Mouse (Mus musculus) brown adipose tissue, adult 24 weeks (tissue): ENCODE results near the gene Chd2. TPM values are rescaled to one million over a fixed set of nuclear protein-coding genes. Genes with fewer than 3 reads are reported as not detected.
A peak's percentile ranks its signal among the peaks of the same experiment; 100 is the strongest.

Experiments
- H3K27ac ChIP-seq: fragments of 200-500 bp; replicated peaks from 2 replicates; pipeline ENCODE4 v1.5.1; 2012; ENCODE audit warnings: low read depth, mild to moderate bottlenecking, low read length
- H3K4me1 ChIP-seq: fragments of 200-500 bp; 2 replicates; pipeline ENCODE4 v1.6.1; 2012; ENCODE audit warnings: low read length, mixed read lengths; ENCODE audit not compliant: control insufficient read depth, insufficient read depth, insufficient read length
- H3K4me3 ChIP-seq: fragments of 200-500 bp; 2 replicates; pipeline ENCODE4 v1.5.1; 2012; ENCODE audit warnings: low read depth, mild to moderate bottlenecking, low read length, moderate library complexity; ENCODE audit not compliant: insufficient read depth
- polyA plus RNA-seq: library from polyadenylated mRNA; stranded (reverse); fragments of >200 nt; gene quantifications from 2 replicates; pipeline ENCODE4 v1.2.4, GENCODE M21; 2012; ENCODE audit not compliant: missing spikeins, insufficient read depth, insufficient read length

Gene Chd2
- polyA plus RNA-seq, 1 experiment, result 22.6 TPM

DNA sequence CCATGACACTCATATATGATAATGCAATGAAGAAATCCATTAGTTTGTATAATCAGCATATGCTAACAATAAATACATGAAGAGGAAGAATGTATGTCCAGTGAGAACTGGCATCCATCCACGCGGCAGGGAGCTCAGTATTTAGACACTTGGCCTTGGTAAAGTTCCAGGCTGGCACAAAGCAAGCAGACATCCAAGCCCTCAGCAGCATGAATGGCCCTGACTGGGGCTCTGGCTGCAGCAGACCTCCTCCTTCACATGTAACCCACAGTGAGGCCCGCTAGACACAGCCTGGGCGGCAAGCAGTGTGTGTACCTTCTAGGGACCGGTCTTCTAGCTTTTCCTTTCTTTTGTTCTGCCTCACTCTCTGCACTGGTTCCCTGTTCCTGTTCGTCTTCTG lies 34.1 kb downstream of the Chd2 start:
- Histone ChIP-seq H3K27ac (no peak overlapping the region), H3K4me1 (peaks cover 3% of the 10 kb centered on the region; the same call in 1 of the 2 replicates)

DNA sequence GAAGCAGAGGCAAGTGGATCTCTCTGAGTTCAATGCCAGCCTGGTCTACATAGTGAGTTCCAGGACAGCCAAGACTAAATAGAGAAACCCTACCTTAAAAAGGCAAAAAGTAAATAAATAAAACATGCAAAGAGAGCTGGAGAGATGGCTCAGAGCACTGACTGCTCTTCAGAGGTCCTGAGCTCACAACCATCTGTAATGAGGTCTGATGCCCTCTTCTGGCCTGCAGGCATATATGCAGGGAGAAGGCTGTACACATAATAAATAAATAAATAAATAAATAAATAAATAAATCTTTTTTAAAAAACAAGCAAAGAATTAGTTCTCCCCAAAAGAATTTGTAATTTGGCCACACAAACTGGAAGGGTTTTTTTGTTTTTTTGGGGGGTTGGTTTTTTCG lies 34.8 kb downstream of the Chd2 start:
- H3K27ac ChIP-seq, result no peak overlapping the region

More for the DNA sequence above, 34.1 kb downstream of the Chd2 start:
- H3K4me3 ChIP-seq, result no peak overlapping the region

DNA sequence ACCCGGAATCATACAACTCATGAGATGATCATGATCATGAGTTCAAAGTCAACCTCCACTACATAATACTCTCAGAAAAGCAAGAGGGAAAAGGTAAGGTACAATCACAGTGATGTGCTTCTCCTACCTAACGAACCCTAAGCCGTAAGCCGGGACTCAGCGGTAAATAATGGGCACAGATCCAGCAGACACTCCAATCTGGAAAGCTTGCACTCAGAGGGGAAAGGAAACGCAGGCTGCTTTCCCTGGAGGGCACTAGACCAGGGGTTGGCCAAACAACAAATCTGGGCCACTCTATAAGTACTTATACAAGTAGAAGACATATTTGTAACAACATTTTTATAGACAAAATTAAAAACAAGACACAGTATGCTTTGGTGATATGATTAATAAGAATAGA lies 36.4 kb downstream of the Chd2 start:
- H3K27ac ChIP-seq, result no peak overlapping the region
- peaks cover 3% of the 10 kb centered on the region; the same call in 1 of the 2 replicates for H3K4me1 ChIP-seq
- no peak overlapping the region for H3K4me3 ChIP-seq

More for the DNA sequence above, 34.8 kb downstream of the Chd2 start:
- no peak overlapping the region for H3K4me3 ChIP-seq
- peaks cover 3% of the 10 kb centered on the region; the same call in 1 of the 2 replicates for H3K4me1 ChIP-seq

DNA sequence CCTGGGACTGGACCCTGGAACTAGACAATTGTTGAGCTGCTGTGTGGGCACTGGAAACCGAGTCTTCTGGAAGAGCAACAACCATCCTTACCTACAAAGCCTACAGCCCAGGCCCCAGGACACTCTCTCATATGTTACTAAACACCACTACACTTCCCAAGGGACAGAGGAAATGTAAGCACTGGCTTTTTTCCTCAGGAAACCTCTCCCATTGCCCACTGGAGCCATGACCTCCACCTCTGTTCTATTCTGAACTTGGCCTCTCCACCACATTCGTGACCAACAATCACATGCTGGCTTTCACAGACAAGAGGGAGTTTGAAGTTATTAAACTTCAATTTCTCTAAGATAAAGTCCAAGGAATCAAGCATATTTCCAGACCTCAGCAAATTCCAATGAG lies 43.4 kb downstream of the Chd2 start:
- Histone ChIP-seq H3K4me1 (peaks cover 8% of the 10 kb centered on the region; the same call in 1 of the 2 replicates), H3K4me3 (no peak overlapping the region), H3K27ac (peak overlapping the region; percentile 29)

DNA sequence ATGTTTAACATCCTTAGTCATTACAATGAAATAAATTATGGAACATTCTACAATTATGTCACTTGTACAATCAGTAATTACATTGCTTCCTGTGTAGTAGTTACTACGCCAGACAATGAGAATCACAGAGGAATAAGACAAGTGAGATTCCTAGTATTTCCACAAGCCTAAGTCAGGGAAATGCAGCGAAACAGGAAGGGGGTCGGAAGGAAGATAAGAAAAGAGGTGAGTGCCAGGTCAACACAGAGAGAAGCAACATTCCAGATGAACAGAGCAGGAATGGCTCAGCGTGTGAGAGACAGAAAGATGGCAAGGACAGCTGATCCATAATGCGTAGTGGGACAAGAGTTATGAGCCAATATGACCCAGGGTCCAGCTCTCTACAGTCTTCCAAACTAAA lies 52.4 kb downstream of the Chd2 start:
- no peaks in the 10 kb centered on the region for H3K4me1 ChIP-seq
- H3K27ac ChIP-seq, result 0 out of 2 replicates have a peak overlapping the region, but pooled peaks have one; percentile 3
- no peak overlapping the region for H3K4me3 ChIP-seq

DNA sequence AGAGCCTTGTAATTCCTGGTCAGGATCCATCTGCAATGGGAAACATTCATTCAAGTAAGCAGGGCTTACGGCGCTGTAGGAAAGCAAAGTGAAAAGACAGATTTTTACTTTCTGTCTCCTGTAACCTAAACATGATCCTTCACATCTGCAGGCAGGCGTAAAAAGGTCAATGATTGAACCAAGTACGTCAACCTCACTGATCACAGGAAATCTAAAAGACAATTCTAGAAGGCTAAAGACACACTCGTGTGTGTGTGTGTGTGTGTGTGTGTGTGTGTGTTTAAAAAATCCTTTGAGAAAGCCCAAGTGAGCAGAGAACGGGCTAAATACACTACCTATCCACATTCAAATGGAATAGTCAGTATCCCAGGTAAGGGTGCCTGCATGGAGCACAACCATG lies 60.5 kb downstream of the Chd2 start:
- Histone ChIP-seq H3K27ac (no peak overlapping the region), H3K4me1 (no peaks in the 10 kb centered on the region)

DNA sequence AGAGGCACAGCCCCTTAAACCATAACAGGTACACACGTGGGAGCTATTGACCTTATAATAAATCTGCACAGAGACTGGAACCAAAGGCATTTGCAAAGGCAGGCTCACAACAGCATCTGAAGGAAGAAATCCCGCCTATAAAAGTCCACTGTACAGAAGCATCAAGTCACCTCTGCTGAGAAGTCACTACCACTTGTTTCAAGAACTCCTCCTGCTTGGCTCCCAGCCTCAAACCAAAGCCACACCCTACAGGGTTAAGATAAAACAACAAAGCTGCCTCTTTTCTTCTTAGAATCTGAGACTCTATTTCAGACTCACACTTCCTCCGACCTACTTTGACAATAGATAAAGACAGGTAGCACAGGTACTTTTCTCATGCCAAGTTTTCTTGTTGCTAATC lies 62.1 kb downstream of the Chd2 start:
- Histone ChIP-seq H3K27ac (no peak overlapping the region), H3K4me1 (no peaks in the 10 kb centered on the region), H3K4me3 (no peak overlapping the region)

More for the DNA sequence above, 60.5 kb downstream of the Chd2 start:
- no peak overlapping the region for H3K4me3 ChIP-seq

DNA sequence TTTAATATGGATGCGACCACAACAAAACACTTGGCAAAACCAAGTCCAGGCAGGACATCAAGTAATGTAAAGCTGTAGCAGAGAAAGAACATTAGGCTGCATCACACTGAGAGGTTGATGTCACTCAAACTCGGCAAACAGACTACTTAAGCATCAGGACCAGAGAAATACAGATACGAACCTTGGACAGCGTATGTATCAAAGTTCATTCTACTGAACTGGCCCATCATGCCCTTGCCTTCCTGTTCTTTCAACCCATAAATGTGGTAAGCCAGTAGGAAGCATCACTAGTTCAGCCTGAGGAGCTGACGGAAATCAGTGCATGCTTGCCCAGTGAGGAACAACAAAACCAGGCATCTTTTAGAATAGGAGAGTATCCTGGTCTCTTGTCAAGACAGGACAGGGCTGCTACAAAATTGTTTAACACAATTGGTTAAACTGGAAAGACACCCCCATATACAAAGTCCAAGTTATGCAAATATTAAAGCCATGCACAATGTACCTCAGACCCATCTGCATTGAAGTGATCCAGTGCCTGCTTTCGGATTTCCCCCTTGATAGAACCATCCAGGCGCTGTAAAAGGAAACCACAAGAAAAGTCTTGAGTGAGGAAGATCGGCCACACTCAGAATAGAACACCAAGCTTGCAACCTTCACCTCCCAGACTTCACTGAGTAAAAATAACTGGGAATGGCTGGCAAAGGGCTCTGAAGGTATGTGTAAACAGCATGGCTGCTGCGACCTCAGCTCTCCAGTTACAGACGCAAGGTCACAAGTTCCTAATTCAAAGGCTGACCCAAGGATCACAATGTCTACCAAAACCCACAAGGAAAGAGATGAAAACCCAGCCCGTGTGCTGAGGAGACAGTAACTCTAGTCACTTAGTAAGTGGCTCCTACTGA lies 63.2 kb downstream of the Chd2 start:
- no peaks in the 10 kb centered on the region for H3K4me1 ChIP-seq
- H3K27ac ChIP-seq, result no peak overlapping the region
- no peak overlapping the region for H3K4me3 ChIP-seq

DNA sequence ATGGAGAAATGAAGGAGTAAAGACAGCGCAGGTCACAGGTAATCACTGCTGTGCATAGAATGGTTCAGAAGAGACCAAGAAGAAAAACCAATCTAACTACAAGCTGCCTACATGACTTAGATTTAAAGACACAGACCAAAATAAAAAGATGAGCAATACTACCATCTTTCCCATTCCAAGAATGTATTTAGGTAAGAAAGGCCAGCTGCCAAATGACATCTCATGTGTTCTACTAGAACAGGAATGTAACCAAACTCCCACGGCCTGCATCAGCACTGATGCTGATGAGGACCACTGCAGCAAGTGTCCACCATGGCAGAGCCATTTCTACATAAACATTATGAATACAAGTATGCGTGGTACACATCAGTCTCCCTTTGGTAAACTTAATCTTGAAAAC lies 73.9 kb downstream of the Chd2 start:
- Histone ChIP-seq H3K4me1 (no peaks in the 10 kb centered on the region), H3K4me3 (no peak overlapping the region), H3K27ac (no peak overlapping the region)

DNA sequence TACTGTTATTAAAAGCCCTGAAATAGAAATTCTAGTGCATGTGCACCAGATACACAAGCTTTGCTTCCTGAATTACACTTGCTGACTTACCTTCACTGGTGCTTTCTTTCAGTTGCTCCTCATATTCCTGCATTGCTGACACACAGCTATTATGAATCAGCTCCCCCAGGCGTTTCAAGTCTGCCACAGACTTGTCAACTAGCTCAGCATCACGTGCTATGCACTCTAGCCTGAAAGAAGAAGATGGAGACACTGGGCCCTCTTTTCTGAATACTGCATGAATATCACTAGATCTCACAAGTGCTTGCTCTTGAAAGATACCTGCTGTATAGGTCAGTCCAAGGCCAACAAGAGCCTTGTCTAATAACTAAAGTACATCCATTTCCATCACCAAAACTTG lies 78.1 kb downstream of the Chd2 start:
- H3K4me1 ChIP-seq, result no peaks in the 10 kb centered on the region
- H3K4me3 ChIP-seq, result no peak overlapping the region
- no peak overlapping the region for H3K27ac ChIP-seq

DNA sequence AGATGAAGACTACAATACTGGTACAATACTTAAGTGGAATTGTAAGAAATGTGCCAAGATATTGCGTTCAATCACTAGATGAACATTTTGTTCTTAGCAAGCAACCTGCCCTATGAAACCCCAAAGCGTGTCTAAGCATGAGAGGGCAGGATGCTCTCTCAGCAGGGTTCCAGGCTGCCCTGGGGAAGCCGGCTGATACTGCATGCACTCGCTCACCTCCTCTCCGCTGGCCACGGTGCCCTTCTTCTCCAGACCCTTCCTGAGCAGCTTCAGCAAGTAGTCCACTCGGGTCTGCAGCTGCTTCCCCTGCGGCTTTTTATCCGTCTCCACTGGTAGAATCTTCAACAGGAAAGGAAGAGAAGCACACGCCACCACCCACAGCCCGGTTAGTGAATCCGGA lies 87.5 kb downstream of the Chd2 start:
- H3K27ac ChIP-seq, result no peak overlapping the region
- H3K4me1 ChIP-seq, result no peaks in the 10 kb centered on the region

DNA sequence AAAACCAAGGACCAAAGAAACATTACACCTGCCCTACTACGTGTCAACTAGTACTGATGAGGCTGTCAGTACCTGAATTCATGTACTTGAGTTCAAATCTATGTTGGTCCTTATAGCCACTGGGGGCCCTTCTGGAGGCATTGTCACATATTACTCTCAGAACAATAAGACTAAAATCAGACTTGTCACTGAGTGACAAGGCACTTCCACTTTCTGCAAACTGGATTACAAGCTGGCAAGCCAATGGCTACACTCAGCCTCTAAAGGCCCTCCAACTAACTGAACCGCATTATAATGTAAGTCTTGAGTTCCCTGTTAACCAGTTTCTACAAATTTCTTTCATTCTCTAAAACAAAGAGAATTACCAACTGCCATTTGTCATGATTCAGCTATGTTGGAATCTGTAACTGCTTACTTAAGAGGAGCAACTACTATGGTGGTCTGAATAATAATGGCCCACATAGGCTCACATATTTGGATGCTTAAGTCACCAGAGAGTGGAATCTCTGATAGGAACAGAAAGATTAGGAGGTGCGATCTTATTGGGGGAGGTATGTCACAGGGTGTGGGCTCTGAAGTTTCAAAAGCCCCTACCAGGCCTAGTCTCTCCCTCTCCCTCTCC lies 89.3 kb downstream of the Chd2 start:
- H3K27ac ChIP-seq, result no peak overlapping the region
- H3K4me3 ChIP-seq, result no peak overlapping the region

More for the DNA sequence above, 87.5 kb downstream of the Chd2 start:
- no peak overlapping the region for H3K4me3 ChIP-seq

DNA sequence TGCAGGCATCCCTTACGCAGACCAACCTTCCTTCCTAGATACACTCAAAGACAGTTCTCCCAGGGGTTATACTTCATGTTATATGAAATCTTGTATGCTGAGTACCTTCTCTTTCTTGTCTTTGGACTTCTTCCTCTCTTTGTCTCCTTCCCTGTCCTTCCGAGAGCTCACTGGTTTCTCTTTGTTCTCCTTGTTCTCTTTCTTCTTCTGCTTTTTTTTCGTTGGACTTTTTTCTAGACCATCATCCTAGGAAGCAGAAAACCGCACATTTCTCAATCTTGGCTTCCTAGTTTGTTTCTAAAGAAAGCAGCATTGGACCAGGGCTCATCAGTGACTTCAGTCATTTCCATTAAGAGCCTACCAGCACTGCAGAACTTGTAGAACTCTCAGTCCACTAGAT lies 90.0 kb downstream of the Chd2 start:
- Histone ChIP-seq H3K27ac (no peak overlapping the region), H3K4me3 (no peak overlapping the region), H3K4me1 (no peaks in the 10 kb centered on the region)

More for the DNA sequence above, 89.3 kb downstream of the Chd2 start:
- no peaks in the 10 kb centered on the region for H3K4me1 ChIP-seq

DNA sequence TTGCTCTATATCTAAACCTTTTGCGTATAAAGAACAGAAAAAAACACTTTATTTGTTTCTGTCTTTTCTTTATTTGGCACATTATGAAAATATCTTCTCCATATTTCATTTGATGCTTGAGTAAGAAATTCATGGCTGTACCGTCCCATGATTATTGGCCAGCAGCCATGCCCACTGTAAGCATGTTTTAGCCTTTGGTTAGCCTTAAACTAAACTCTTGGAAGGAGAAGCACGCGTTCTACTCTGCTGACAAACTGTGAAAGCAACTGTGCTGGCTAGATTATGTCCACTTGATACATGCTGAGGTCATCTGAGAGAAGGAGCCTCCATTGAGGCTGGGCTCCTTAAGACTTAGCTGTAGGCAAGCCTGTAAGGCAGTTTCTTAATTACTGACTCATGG lies 99.4 kb downstream of the Chd2 start:
- no peak overlapping the region for H3K4me3 ChIP-seq
- no peak overlapping the region for H3K27ac ChIP-seq
- no peaks in the 10 kb centered on the region for H3K4me1 ChIP-seq

DNA sequence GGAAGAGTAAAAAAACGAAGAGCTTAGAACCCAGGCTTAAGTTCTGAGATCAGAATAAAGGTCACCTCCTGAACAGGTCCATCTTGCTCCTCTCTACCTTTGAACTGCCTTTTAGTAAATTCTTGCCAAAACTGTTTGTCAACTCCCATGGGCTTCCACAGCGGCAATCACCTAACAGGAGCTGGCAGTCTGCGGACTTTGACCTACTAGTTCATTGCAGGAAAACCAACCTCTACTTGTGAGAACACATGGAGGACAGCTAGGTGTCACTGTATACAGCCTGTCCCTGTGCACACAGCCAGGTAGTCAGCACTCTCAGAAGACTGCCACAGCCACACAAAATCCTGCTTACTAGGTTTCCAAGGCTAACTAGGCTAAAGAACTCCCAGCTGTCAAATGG lies 99.8 kb downstream of the Chd2 start:
- H3K27ac ChIP-seq, result no peak overlapping the region
- H3K4me3 ChIP-seq, result no peak overlapping the region
- no peaks in the 10 kb centered on the region for H3K4me1 ChIP-seq

DNA sequence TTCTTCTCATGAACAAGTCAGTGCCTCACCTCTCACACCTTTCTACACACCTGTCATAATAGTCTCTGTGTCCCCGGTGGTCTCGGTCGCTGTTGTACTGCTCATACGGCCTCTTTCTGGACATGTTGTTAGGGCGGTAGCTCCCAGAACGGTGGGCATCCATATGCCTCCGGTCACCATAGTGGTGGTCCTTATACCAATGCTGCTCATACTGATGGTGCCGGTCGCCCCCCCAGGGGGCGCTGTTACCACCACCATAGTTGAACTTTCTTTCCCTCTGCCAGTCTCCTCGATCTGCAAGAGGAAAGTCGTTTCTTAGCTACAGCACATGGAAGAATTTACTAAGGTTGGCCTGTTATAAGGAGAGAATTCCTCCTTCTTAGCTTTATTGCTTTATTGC lies 105.9 kb downstream of the Chd2 start:
- Histone ChIP-seq H3K4me1 (no peaks in the 10 kb centered on the region), H3K27ac (no peak overlapping the region), H3K4me3 (no peak overlapping the region)
